Mouse (Mus musculus): ENCODE data around the gene Kcnj3. TPM values are rescaled to one million over a fixed set of nuclear protein-coding genes. Genes with fewer than 3 reads are reported as not detected.
"Not testable (repeated sequence)": the region's sequence is repeated elsewhere in the genome, so short reads cannot be mapped to it uniquely, and the experiment has no call there.

The Kcnj3 gene
- polyA plus RNA-seq, 1 experiment from 2014 or later, result 0.27 TPM

DNA sequence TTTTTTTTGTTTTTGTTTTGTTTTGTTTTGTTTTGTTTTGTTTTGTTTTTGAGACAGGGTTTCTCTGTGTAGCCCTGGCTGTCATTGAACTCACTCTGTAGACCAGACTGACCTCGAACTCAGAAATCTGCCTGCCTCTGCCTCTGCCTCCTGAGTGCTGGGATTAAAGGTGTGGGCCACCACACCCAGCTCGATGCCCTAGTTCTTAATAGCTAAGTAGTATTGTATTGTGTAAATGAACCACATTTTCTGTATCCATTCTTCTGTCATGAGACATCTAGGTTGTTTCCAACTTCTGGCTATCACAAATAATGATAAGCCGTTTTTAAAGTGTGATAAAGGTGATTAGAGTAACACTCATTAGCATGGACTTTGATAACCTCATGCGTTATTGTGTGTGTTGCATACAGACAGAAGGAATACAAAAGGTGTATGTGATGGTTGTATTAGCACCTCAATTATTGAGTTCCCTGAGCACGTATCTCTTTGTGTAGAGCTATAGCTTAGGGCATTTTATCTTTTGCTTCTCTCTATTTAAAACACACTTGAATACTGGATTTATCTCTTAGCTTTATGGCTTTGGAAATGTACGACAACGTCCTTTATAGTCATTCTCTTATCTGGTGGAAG is 49.8 kb downstream of the Kcnj3 start:
- H3K27me3 ChIP-seq (replicated peaks; ENCODE audit: control insufficient read depth, insufficient read depth, low read length); H3K9me3 ChIP-seq (ENCODE audit: control insufficient read depth, low read length); H3K4me2 ChIP-seq (ENCODE audit: low read depth, low read length); H3K4me3 ChIP-seq (ENCODE audit: low read length); H3K36me3 ChIP-seq (ENCODE audit: control insufficient read depth, insufficient read depth, low read length); H3K27ac ChIP-seq (ENCODE audit: low read length); H3K9ac ChIP-seq (ENCODE audit: low read depth, low read length); H3K4me1 ChIP-seq (ENCODE audit: control insufficient read depth, insufficient read depth, low read length): not testable (repeated sequence)
- WGBS, result 67% methylated on average over 7 of the region's 7 CpGs
- peak; percentile 87 for ATAC-seq

DNA sequence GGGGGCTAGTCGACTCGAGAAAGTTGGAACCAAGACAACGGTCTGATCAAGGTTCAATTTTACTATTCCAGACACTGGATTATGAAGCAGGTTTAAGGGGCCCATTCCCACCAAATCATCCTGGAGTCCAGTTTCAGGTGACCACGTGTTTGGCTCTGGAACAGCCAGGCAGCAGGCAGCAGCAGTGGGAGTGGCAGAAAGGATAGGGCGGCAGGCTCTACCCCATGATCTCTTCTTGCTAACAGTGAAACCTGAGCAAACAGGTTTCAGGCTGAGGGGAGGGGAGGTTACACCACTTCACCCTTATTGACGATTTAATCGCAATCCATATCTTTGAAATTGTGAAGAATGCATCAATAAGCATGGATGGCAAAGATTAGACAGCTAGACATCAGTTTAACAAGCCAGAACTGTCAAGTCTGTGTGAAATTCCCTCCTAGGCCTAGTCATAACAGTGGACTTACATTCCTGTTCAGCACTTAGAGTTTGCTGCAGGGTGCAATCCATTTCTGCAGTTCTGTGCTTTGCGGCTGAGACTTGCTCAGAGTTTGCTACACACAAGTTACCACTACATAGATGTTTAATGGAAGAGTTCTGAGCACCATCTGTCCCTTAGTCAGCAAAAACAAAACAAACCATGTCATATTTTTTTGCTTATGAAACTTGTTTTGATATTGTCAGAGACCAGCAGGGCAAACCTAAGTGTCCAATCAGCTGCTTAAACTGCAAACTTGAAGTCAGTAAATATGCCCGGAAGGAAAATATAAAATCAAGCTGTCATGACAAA is 67.8 kb downstream of the Kcnj3 start:
- no peaks in the 10 kb centered on the region for H3K9me3 ChIP-seq (ENCODE audit: control insufficient read depth, low read length)
- no peak overlapping the region for H3K27ac ChIP-seq (ENCODE audit: low read length)
- no peak for ATAC-seq
- H3K4me1 ChIP-seq (ENCODE audit: control insufficient read depth, insufficient read depth, low read length), result no peaks in the 10 kb centered on the region
- H3K4me2 ChIP-seq (ENCODE audit: low read depth, low read length), result no peak overlapping the region
- H3K36me3 ChIP-seq (ENCODE audit: control insufficient read depth, insufficient read depth, low read length), result no peaks in the 10 kb centered on the region
- H3K9ac ChIP-seq (ENCODE audit: low read depth, low read length), result no peak overlapping the region
- WGBS, result 57% methylated on average over 9 of the region's 9 CpGs
- no peaks in the 10 kb centered on the region for H3K27me3 ChIP-seq (replicated peaks; ENCODE audit: control insufficient read depth, insufficient read depth, low read length)
- H3K4me3 ChIP-seq (ENCODE audit: low read length), result no peak overlapping the region

DNA sequence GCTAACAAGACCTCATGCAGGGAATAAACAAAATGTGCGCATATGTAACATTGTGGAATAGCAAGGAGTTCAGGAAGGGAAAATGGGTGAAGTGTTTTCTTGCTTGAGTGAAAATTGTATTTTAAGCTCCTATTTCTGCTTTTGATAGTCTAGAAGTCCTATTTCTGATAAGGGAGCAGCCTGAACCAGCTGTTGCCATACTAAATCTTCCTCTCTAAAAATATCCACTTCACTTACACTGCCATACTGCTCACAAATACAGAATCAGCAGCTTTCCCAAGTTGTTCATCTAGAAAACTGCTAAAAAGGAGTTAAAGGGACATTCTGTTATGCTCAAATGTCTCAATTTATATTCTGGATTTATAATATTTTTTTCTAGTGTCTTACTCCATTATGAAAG is 69.9 kb downstream of the Kcnj3 start:
- no peak overlapping the region for H3K9ac ChIP-seq (ENCODE audit: low read depth, low read length)
- no peaks in the 10 kb centered on the region for H3K4me1 ChIP-seq (ENCODE audit: control insufficient read depth, insufficient read depth, low read length)
- H3K4me2 ChIP-seq (ENCODE audit: low read depth, low read length), result no peak overlapping the region
- no peak for ATAC-seq
- H3K27ac ChIP-seq (ENCODE audit: low read length), result no peak overlapping the region
- no peak overlapping the region for H3K4me3 ChIP-seq (ENCODE audit: low read length)
- 92% methylated on average over 1 of the region's 1 CpGs for WGBS
- H3K36me3 ChIP-seq (ENCODE audit: control insufficient read depth, insufficient read depth, low read length), result no peaks in the 10 kb centered on the region
- H3K27me3 ChIP-seq (replicated peaks; ENCODE audit: control insufficient read depth, insufficient read depth, low read length), result no peaks in the 10 kb centered on the region
- no peaks in the 10 kb centered on the region for H3K9me3 ChIP-seq (ENCODE audit: control insufficient read depth, low read length)

DNA sequence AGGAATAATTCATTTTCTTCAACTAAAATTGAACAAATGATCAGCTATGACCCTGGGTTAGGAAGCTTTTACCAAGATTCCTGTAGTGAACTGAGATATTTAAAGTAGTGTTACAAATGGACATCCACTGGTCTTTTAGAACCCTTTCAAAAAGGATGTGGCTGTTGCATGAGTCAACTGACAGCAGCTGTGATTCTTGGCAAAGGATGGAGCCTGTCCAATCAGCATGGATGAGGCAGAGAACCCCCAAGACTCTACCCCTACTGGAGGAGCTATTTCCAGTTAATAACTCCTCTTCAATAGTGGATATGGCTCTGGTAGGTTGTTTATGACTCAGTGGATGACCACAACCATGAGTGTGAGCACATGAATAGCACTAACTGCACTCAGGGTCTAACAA is 81.5 kb downstream of the Kcnj3 start:
- Histone ChIP-seq H3K9me3 (ENCODE audit: control insufficient read depth, low read length) (no peaks in the 10 kb centered on the region), H3K27me3 (replicated peaks; ENCODE audit: control insufficient read depth, insufficient read depth, low read length) (no peaks in the 10 kb centered on the region), H3K9ac (ENCODE audit: low read depth, low read length) (no peak overlapping the region), H3K4me2 (ENCODE audit: low read depth, low read length) (no peak overlapping the region), H3K27ac (ENCODE audit: low read length) (no peak overlapping the region), H3K4me1 (ENCODE audit: control insufficient read depth, insufficient read depth, low read length) (no peaks in the 10 kb centered on the region), H3K4me3 (ENCODE audit: low read length) (no peak overlapping the region), H3K36me3 (ENCODE audit: control insufficient read depth, insufficient read depth, low read length) (no peaks in the 10 kb centered on the region)
- ATAC-seq, result no peak

DNA sequence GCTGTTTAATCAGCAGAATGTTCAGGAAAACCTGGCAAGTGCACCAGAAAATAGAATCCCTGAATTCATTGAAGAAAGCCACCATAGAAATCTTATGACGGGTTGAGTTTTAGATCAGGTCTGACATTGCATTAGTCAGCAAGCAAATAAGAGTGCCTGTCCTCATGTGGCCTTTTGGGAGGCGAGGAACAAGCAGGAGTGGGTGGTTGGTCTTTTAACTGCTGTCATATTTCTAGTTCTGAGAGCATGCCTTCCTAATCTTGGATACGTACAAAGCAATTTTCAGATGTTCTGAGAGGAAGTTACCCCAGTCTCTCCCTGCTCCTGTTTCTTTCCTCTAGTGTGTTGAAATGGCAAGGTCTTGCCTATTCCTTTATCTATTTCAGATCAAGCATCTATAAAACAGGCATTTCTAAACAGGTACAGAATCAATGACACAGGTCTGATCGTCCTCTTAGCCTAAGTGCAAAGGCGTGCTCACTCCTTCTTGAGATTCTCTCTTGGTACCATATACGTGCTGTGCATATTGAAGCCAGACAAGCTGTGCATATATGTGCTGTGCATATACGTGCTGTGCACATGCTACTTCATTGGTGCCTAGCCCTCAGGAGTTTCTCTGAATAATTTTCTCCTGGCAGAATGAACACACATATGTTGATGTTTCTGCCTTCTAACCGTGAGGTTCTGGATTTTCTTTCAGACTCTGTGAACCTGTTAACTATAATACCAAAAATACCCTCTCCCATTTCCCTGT is 97.1 kb downstream of the Kcnj3 start:
- no peaks in the 10 kb centered on the region for H3K9me3 ChIP-seq (ENCODE audit: control insufficient read depth, low read length)
- H3K4me2 ChIP-seq (ENCODE audit: low read depth, low read length), result no peak overlapping the region
- no peaks in the 10 kb centered on the region for H3K36me3 ChIP-seq (ENCODE audit: control insufficient read depth, insufficient read depth, low read length)
- WGBS, result 82% methylated on average over 8 of the region's 8 CpGs
- H3K4me3 ChIP-seq (ENCODE audit: low read length), result no peak overlapping the region
- H3K9ac ChIP-seq (ENCODE audit: low read depth, low read length), result no peak overlapping the region
- no peak for ATAC-seq
- H3K27me3 ChIP-seq (replicated peaks; ENCODE audit: control insufficient read depth, insufficient read depth, low read length), result no peaks in the 10 kb centered on the region
- no peak overlapping the region for H3K27ac ChIP-seq (ENCODE audit: low read length)
- H3K4me1 ChIP-seq (ENCODE audit: control insufficient read depth, insufficient read depth, low read length), result no peaks in the 10 kb centered on the region

DNA sequence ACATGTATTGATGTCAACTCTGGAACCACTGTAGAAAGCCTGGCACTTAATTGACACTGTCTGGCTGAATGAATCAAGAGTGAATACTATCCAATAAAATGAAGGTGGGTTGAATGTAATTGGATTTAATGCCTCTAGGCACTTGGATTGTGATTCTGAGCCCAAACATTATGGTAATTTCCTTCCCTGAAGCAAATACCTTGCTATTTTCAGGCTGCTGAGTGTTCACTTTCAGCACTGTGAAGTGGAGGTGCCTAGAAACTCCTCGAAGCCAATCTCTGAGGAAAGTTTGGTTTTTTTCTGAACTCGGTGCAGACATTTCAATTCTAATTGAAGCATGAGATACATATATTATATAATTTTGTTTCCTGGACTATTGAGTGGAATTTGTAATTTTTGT is 99.2 kb downstream of the Kcnj3 start:
- Histone ChIP-seq H3K4me2 (ENCODE audit: low read depth, low read length) (no peak overlapping the region), H3K9ac (ENCODE audit: low read depth, low read length) (no peak overlapping the region), H3K9me3 (ENCODE audit: control insufficient read depth, low read length) (no peaks in the 10 kb centered on the region), H3K36me3 (ENCODE audit: control insufficient read depth, insufficient read depth, low read length) (no peaks in the 10 kb centered on the region), H3K4me3 (ENCODE audit: low read length) (no peak overlapping the region), H3K4me1 (ENCODE audit: control insufficient read depth, insufficient read depth, low read length) (no peaks in the 10 kb centered on the region), H3K27ac (ENCODE audit: low read length) (no peak overlapping the region), H3K27me3 (replicated peaks; ENCODE audit: control insufficient read depth, insufficient read depth, low read length) (no peaks in the 10 kb centered on the region)
- 88% methylated on average over 2 of the region's 2 CpGs for WGBS
- no peak for ATAC-seq

DNA sequence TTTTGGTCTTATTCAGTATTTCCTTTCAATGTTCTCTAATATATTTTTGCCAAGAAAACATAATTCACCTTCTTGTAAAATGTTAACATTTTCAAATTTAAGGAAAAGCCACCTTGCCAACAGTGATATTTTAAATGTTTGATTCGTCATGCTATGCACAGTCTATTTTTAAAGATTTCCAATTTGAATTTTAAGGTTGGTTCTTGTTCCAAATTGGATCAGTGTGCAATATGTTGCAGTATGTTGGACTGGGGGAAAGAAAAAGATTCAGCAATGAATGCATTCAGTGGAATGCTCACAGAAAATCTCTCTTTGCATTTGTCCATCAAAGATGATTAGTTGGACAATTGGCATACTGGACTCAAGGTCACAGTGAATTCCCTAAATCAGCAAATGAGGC is 99.7 kb downstream of the Kcnj3 start:
- H3K27me3 ChIP-seq (replicated peaks; ENCODE audit: control insufficient read depth, insufficient read depth, low read length), result no peaks in the 10 kb centered on the region
- H3K27ac ChIP-seq (ENCODE audit: low read length), result no peak overlapping the region
- no peak overlapping the region for H3K4me3 ChIP-seq (ENCODE audit: low read length)
- no peak overlapping the region for H3K4me2 ChIP-seq (ENCODE audit: low read depth, low read length)
- ATAC-seq, result no peak
- 77% methylated on average over 1 of the region's 1 CpGs for WGBS
- no peaks in the 10 kb centered on the region for H3K36me3 ChIP-seq (ENCODE audit: control insufficient read depth, insufficient read depth, low read length)
- H3K9me3 ChIP-seq (ENCODE audit: control insufficient read depth, low read length), result no peaks in the 10 kb centered on the region
- no peak overlapping the region for H3K9ac ChIP-seq (ENCODE audit: low read depth, low read length)
- H3K4me1 ChIP-seq (ENCODE audit: control insufficient read depth, insufficient read depth, low read length), result no peaks in the 10 kb centered on the region

DNA sequence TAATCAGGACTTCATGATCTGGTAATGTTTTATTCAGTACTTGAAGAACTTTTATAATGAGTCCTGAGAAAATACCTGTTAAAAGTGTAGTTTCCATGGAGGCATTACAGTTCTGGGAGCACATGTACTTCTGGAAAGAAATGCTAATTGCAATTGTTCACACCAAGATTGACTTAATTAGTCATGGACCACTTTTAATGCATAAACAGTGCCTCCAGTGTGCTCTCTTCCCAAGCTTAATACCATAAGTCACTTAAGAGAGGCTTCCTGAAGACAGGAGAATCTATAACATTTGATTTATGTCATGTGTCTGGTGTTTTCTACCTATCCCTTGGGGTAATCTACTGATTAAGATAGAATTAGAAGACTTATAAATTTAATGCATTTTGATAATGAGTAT is 111.8 kb downstream of the Kcnj3 start:
- Histone ChIP-seq H3K27me3 (replicated peaks; ENCODE audit: control insufficient read depth, insufficient read depth, low read length) (no peaks in the 10 kb centered on the region), H3K4me1 (ENCODE audit: control insufficient read depth, insufficient read depth, low read length) (no peaks in the 10 kb centered on the region), H3K36me3 (ENCODE audit: control insufficient read depth, insufficient read depth, low read length) (no peaks in the 10 kb centered on the region), H3K27ac (ENCODE audit: low read length) (no peak overlapping the region), H3K4me2 (ENCODE audit: low read depth, low read length) (no peak overlapping the region), H3K4me3 (ENCODE audit: low read length) (no peak overlapping the region), H3K9me3 (ENCODE audit: control insufficient read depth, low read length) (no peaks in the 10 kb centered on the region), H3K9ac (ENCODE audit: low read depth, low read length) (no peak overlapping the region)
- ATAC-seq, result no peak

DNA sequence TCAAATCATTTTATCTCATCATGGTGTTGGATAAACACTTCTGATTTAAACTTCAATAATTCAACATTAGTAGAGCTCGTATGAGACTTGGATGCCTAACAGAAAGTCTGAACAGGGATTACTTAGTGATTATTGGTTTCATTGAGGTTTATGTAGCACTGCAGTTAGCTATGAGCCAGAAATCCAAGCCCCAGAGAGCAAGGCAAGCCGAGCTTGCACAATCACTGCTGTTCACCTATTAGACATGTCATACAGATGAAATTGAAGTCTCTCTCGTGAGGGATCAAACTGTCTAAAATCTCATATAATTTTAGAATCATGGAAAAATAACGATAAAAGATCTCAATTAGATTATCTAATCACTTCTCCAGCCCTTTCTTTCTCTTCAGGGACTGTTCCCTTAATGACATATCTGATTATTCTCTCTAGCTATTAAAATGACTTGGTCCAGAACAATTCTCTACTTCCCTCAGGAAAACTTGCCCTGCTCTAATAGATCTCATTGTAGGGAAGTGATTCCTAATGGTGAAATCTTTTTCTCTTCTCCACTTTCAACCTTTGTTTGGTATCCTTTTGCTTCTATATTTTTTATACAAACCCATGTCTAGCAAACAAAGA is 122.7 kb downstream of the Kcnj3 start:
- no peaks in the 10 kb centered on the region for H3K9me3 ChIP-seq (ENCODE audit: control insufficient read depth, low read length)
- no peak for ATAC-seq
- no peaks in the 10 kb centered on the region for H3K36me3 ChIP-seq (ENCODE audit: control insufficient read depth, insufficient read depth, low read length)
- no peak overlapping the region for H3K4me2 ChIP-seq (ENCODE audit: low read depth, low read length)
- no peak overlapping the region for H3K27ac ChIP-seq (ENCODE audit: low read length)
- no peak overlapping the region for H3K9ac ChIP-seq (ENCODE audit: low read depth, low read length)
- no peak overlapping the region for H3K4me3 ChIP-seq (ENCODE audit: low read length)
- no peaks in the 10 kb centered on the region for H3K4me1 ChIP-seq (ENCODE audit: control insufficient read depth, insufficient read depth, low read length)
- 69% methylated on average over 4 of the region's 4 CpGs for WGBS
- H3K27me3 ChIP-seq (replicated peaks; ENCODE audit: control insufficient read depth, insufficient read depth, low read length), result no peaks in the 10 kb centered on the region

Measured in intestine, embryonic 16.5 days (tissue).